Mouse (Mus musculus) liver, adult 2 months (tissue): ENCODE data around the gene Rln3. TPM values are rescaled to one million over a fixed set of nuclear protein-coding genes. Genes with fewer than 3 reads are reported as not detected.
A peak's percentile ranks its signal among the peaks of the same experiment; 100 is the strongest.

Experiments
- DNase-seq: peaks from one replicate; pipeline ENCODE4 v3.0.0-alpha.2; 2011; ENCODE audit warnings: low read depth, low spot score; ENCODE audit errors: extremely low read depth
- H3K27ac ChIP-seq: fragments of 200-500 bp; replicated peaks from 2 replicates; pipeline ENCODE4 v1.5.1; 2012; ENCODE audit warnings: low read depth, mild to moderate bottlenecking, control low read depth, inconsistent platforms, low read length; ENCODE audit not compliant: insufficient read depth
- H3K27me3 ChIP-seq: fragments of 200-500 bp; 2 replicates; pipeline ENCODE4 v1.6.1; 2012; ENCODE audit warnings: mild to moderate bottlenecking, moderate library complexity, low read length, inconsistent platforms; ENCODE audit not compliant: control insufficient read depth, insufficient read depth
- H3K36me3 ChIP-seq: fragments of 200-500 bp; 2 replicates; pipeline ENCODE4 v1.6.1; 2012; ENCODE audit warnings: low read length, inconsistent platforms; ENCODE audit not compliant: control insufficient read depth, insufficient read depth
- H3K4me1 ChIP-seq: fragments of 200-500 bp; 2 replicates; pipeline ENCODE4 v1.6.1; 2011; ENCODE audit warnings: low read length; ENCODE audit not compliant: control insufficient read depth, insufficient read depth
- H3K4me3 ChIP-seq: fragments of 200-500 bp; 2 replicates; pipeline ENCODE4 v1.5.1; 2011; ENCODE audit warnings: low read depth, mild to moderate bottlenecking, control low read depth, low read length, moderate library complexity; ENCODE audit not compliant: insufficient read depth
- H3K79me2 ChIP-seq: fragments of 200-500 bp; 2 replicates; pipeline ENCODE4 v1.6.1; 2012; ENCODE audit warnings: inconsistent platforms, mild to moderate bottlenecking, low read length, moderate library complexity; ENCODE audit not compliant: control insufficient read depth, insufficient read depth
- H3K9ac ChIP-seq: fragments of 200-500 bp; 2 replicates; pipeline ENCODE4 v1.6.1; 2012; ENCODE audit warnings: low read depth, mild to moderate bottlenecking, control low read depth, inconsistent platforms, low read length
- CTCF ChIP-seq: fragments of 200-500 bp; IDR thresholded peaks from 2 replicates; pipeline ENCODE4 v1.5.1; 2011; ENCODE audit warnings: low read depth, low read length, control low read depth
- POLR2A ChIP-seq: fragments of 200-500 bp; IDR thresholded peaks from 2 replicates; pipeline ENCODE4 v1.6.1; 2011; ENCODE audit warnings: low read length, control low read depth; ENCODE audit not compliant: insufficient read depth; ENCODE audit errors: extremely low read depth
- WGBS: fragments of 180-500 bp; shearing (Covaris S2); methylation state at CpG from one replicate; pipeline ENCODE4 v1.1.7; 2018; 5-methylcytosine and 5-hydroxymethylcytosine counted together
- polyA plus RNA-seq: library from polyadenylated mRNA; depleted of rRNA; stranded (reverse); fragments of >200 nt; gene quantifications from 2 replicates; pipeline ENCODE4 v1.2.3, GENCODE M21; 2012
- total RNA-seq: library from RNA; depleted of rRNA; stranded (reverse); fragments of >200 nt; gene quantifications from 2 replicates; pipeline ENCODE4 v1.2.3, GENCODE M21; 2014

Gene Rln3
- total and polyA plus RNA-seq, 2 experiments = not detected

- Histone ChIP-seq H3K27ac (no peak overlapping the region), H3K4me3 (no peak overlapping the region), H3K4me1 (peaks cover 4% of the 10 kb centered on the region), H3K9ac (no peak overlapping the region), H3K79me2 (no peaks in the 10 kb centered on the region), H3K36me3 (no peaks in the 10 kb centered on the region), H3K27me3 (no peaks in the 10 kb centered on the region)
- WGBS = 24% methylated on average over 8 of the region's 8 CpGs
- DNase-seq = peak; percentile 96
- TF ChIP-seq POLR2A (no peak), CTCF (no peak)
Measured at GRCm38 (mm10) chr8:84083829-84084241, 39.0 kb upstream of the Rln3 start.

- WGBS = 93% methylated on average over 5 of the region's 5 CpGs
Measured at GRCm38 (mm10) chr8:84079206-84079605, 34.4 kb upstream of the Rln3 start.

GRCm38 (mm10) chr8:84076849-84077248 lies 32.0 kb upstream of the Rln3 start:
- no peak for TF ChIP-seq POLR2A
- TF ChIP-seq CTCF = no peak
- WGBS = 89% methylated on average over 3 of the region's 3 CpGs
- peaks cover 27% of the 10 kb centered on the region; the same call in 1 of the 2 replicates for H3K79me2 ChIP-seq

More at GRCm38 (mm10) chr8:84079206-84079605, 34.4 kb upstream of the Rln3 start:
- no peak for DNase-seq
- Histone ChIP-seq H3K4me1 (peaks cover 4% of the 10 kb centered on the region), H3K9ac (no peak overlapping the region), H3K27ac (no peak overlapping the region), H3K27me3 (no peaks in the 10 kb centered on the region), H3K36me3 (no peaks in the 10 kb centered on the region), H3K4me3 (no peak overlapping the region), H3K79me2 (peaks cover 14% of the 10 kb centered on the region; the same call in 1 of the 2 replicates)
- no peak for TF ChIP-seq POLR2A
- no peak for TF ChIP-seq CTCF

GRCm38 (mm10) chr8:84076412-84076811 lies 31.6 kb upstream of the Rln3 start:
- no peak overlapping the region for H3K4me3 ChIP-seq
- DNase-seq = no peak
- TF ChIP-seq POLR2A (no peak), CTCF (no peak)
- peaks cover 27% of the 10 kb centered on the region; the same call in 1 of the 2 replicates for H3K79me2 ChIP-seq
- no peaks in the 10 kb centered on the region for H3K36me3 ChIP-seq
- H3K4me1 ChIP-seq = peaks cover 13% of the 10 kb centered on the region
- 66% methylated on average over 1 of the region's 1 CpGs for WGBS
- no peak overlapping the region for H3K9ac ChIP-seq
- no peaks in the 10 kb centered on the region for H3K27me3 ChIP-seq
- no peak overlapping the region for H3K27ac ChIP-seq

More at GRCm38 (mm10) chr8:84076849-84077248, 32.0 kb upstream of the Rln3 start:
- no peak overlapping the region for H3K27ac ChIP-seq
- H3K27me3 ChIP-seq = no peaks in the 10 kb centered on the region
- no peak for DNase-seq
- no peaks in the 10 kb centered on the region for H3K36me3 ChIP-seq
- H3K9ac ChIP-seq = no peak overlapping the region
- peaks cover 9% of the 10 kb centered on the region for H3K4me1 ChIP-seq
- no peak overlapping the region for H3K4me3 ChIP-seq

- H3K4me3 ChIP-seq = no peak overlapping the region
- no peak overlapping the region for H3K27ac ChIP-seq
- no peak for TF ChIP-seq CTCF
- TF ChIP-seq POLR2A = no peak
- peaks cover 30% of the 10 kb centered on the region; the same call in 1 of the 2 replicates for H3K79me2 ChIP-seq
- H3K4me1 ChIP-seq = peaks cover 42% of the 10 kb centered on the region
- H3K9ac ChIP-seq = no peak overlapping the region
- no peaks in the 10 kb centered on the region for H3K27me3 ChIP-seq
- no peaks in the 10 kb centered on the region for H3K36me3 ChIP-seq
- 85% methylated on average over 10 of the region's 10 CpGs for WGBS
- no peak for DNase-seq
Measured at GRCm38 (mm10) chr8:84073230-84073976, 28.6 kb upstream of the Rln3 start.

- TF ChIP-seq CTCF = peak; percentile 16; the same call in 1 of the 2 replicates
- no peak for TF ChIP-seq POLR2A
- 61% methylated on average over 10 of the region's 10 CpGs for WGBS
- H3K36me3 ChIP-seq = no peaks in the 10 kb centered on the region
- DNase-seq = peak; percentile 72
- peaks cover 48% of the 10 kb centered on the region for H3K4me1 ChIP-seq
- H3K79me2 ChIP-seq = peaks cover 35% of the 10 kb centered on the region; the same call in 1 of the 2 replicates
- no peak overlapping the region for H3K9ac ChIP-seq
- no peak overlapping the region for H3K27ac ChIP-seq
- no peak overlapping the region for H3K4me3 ChIP-seq
- no peaks in the 10 kb centered on the region for H3K27me3 ChIP-seq
Measured at GRCm38 (mm10) chr8:84072321-84072720, 27.5 kb upstream of the Rln3 start.
